Mouse (Mus musculus) heart, postnatal 25 days (tissue): ENCODE data around the gene Fam169b. TPM values are rescaled to one million over a fixed set of nuclear protein-coding genes. Genes with fewer than 3 reads are reported as not detected.

Experiments
- DNase-seq: peaks from one replicate; pipeline ENCODE4 v3.0.0; 2022; ENCODE audit warnings: low spot score
- intact Hi-C: fragments of 180-260 bp; cut with DNase I; formaldehyde crosslinking; loops from one replicate; pipeline ENCODE4 v1.15.1; 2025
- total RNA-seq, 2 experiments: library from RNA; stranded (reverse); gene quantifications; 2 replicates each; pipeline ENCODE4 v1.2.3; 2021

Gene Fam169b
- total RNA-seq, 2 experiments from 2014 or later: 0.11 to 0.16 TPM

GRCm38 (mm10) chr7:68311469-68311868, 37.8 kb downstream of the Fam169b start:
- intact Hi-C loops: no loop called here
- DNase-seq: peak; percentile 16

- intact Hi-C loops: no loop called here
Observed at GRCm38 (mm10) chr7:68312395-68312794, 38.8 kb downstream of the Fam169b start.

GRCm38 (mm10) chr7:68313038-68313782, 39.6 kb downstream of the Fam169b start:
- DNase-seq: no peak
- intact Hi-C loops: no loop called here

More at GRCm38 (mm10) chr7:68312395-68312794, 38.8 kb downstream of the Fam169b start:
- no peak for DNase-seq

- intact Hi-C loops: no loop called here
Observed at GRCm38 (mm10) chr7:68314286-68314685, 40.6 kb downstream of the Fam169b start.

GRCm38 (mm10) chr7:68315068-68315467, 41.4 kb downstream of the Fam169b start:
- intact Hi-C loops: no loop called here

More at GRCm38 (mm10) chr7:68314286-68314685, 40.6 kb downstream of the Fam169b start:
- DNase-seq: no peak

GRCm38 (mm10) chr7:68318006-68318788, 44.6 kb downstream of the Fam169b start:
- intact Hi-C loops: no loop called here
- DNase-seq: no peak

More at GRCm38 (mm10) chr7:68315068-68315467, 41.4 kb downstream of the Fam169b start:
- DNase-seq: no peak

GRCm38 (mm10) chr7:68318979-68319378, 45.3 kb downstream of the Fam169b start:
- intact Hi-C loops: no loop called here
- DNase-seq: no peak

- intact Hi-C loops: no loop called here
Observed at GRCm38 (mm10) chr7:68320078-68320810, 46.6 kb downstream of the Fam169b start.

GRCm38 (mm10) chr7:68323051-68323450, 49.4 kb downstream of the Fam169b start:
- intact Hi-C loops: no loop called here
- DNase-seq: no peak

More at GRCm38 (mm10) chr7:68320078-68320810, 46.6 kb downstream of the Fam169b start:
- peak; percentile 20 for DNase-seq

GRCm38 (mm10) chr7:68326190-68326722, 52.6 kb downstream of the Fam169b start:
- no peak for DNase-seq
- intact Hi-C loops: no loop called here

- intact Hi-C loops: no loop called here
- no peak for DNase-seq
Observed at GRCm38 (mm10) chr7:68329000-68329399, 55.4 kb downstream of the Fam169b start.

GRCm38 (mm10) chr7:68332799-68333198, 59.2 kb downstream of the Fam169b start:
- DNase-seq: no peak
- intact Hi-C loops: no loop called here

GRCm38 (mm10) chr7:68337080-68337781, 63.6 kb downstream of the Fam169b start:
- intact Hi-C loops: no loop called here
- DNase-seq: no peak

GRCm38 (mm10) chr7:68338680-68339079, 65.0 kb downstream of the Fam169b start:
- DNase-seq: no peak
- intact Hi-C loops: no loop called here

GRCm38 (mm10) chr7:68344561-68344960, 70.9 kb downstream of the Fam169b start:
- intact Hi-C loops: no loop called here
- no peak for DNase-seq

GRCm38 (mm10) chr7:68345963-68346362, 72.3 kb downstream of the Fam169b start:
- intact Hi-C loops: no loop called here
- DNase-seq: no peak

- DNase-seq: no peak
- intact Hi-C loops: loop anchor here (2.0 kb wide), 1 partner anchor 567 kb away; no protein-coding TSS in a partner anchor
Observed at GRCm38 (mm10) chr7:68355325-68356076, 81.9 kb downstream of the Fam169b start.

- DNase-seq: no peak
- intact Hi-C loops: loop anchor here (2.0 kb wide), 1 partner anchor 569 kb away; no protein-coding TSS in a partner anchor
Observed at GRCm38 (mm10) chr7:68357407-68357806, 83.8 kb downstream of the Fam169b start.

GRCm38 (mm10) chr7:68362609-68363008, 89.0 kb downstream of the Fam169b start:
- intact Hi-C loops: no loop called here
- DNase-seq: no peak
